Mouse (Mus musculus) cerebellum, adult 9-11 months (tissue): ENCODE data around the gene Pabpc6.
A peak's percentile ranks its signal among the peaks of the same experiment; 100 is the strongest.

Experiments used
- DNase-seq: peaks from one replicate; pipeline ENCODE4 v3.0.0; 2022

Gene Pabpc6

GRCm38 (mm10) chr17:9669283-9669905 is at the start of gene Pabpc6:
TSS of gene Pabpc6 (minus strand) at chr17:9669717.
- no peak for DNase-seq

GRCm38 (mm10) chr17:9710910-9711309 is 41.4 kb upstream of the Pabpc6 start:
- DNase-seq = no peak

- DNase-seq = no peak
Observed at GRCm38 (mm10) chr17:9708888-9709287, 39.4 kb upstream of the Pabpc6 start.

GRCm38 (mm10) chr17:9707356-9707755 is 37.8 kb upstream of the Pabpc6 start:
- no peak for DNase-seq

GRCm38 (mm10) chr17:9697763-9698162 is 28.2 kb upstream of the Pabpc6 start:
- no peak for DNase-seq

- no peak for DNase-seq
Observed at GRCm38 (mm10) chr17:9691251-9691650, 21.7 kb upstream of the Pabpc6 start.

- no peak for DNase-seq
Observed at GRCm38 (mm10) chr17:9683539-9684155, 14.1 kb upstream of the Pabpc6 start.

- peak; percentile 6 for DNase-seq
Observed at GRCm38 (mm10) chr17:9680741-9681140, 11.2 kb upstream of the Pabpc6 start.

GRCm38 (mm10) chr17:9675175-9675789 is 5.8 kb upstream of the Pabpc6 start:
- no peak for DNase-seq

GRCm38 (mm10) chr17:9667955-9668354 is 1.6 kb downstream of the Pabpc6 start:
- no peak for DNase-seq

GRCm38 (mm10) chr17:9658651-9659050 is 10.9 kb downstream of the Pabpc6 start:
- no peak for DNase-seq

GRCm38 (mm10) chr17:9654155-9654554 is 15.4 kb downstream of the Pabpc6 start:
- no peak for DNase-seq

GRCm38 (mm10) chr17:9647644-9648043 is 21.9 kb downstream of the Pabpc6 start:
- DNase-seq = no peak

GRCm38 (mm10) chr17:9643657-9644180 is 25.8 kb downstream of the Pabpc6 start:
- no peak for DNase-seq

- no peak for DNase-seq
Observed at GRCm38 (mm10) chr17:9637011-9637410, 32.5 kb downstream of the Pabpc6 start.

GRCm38 (mm10) chr17:9632579-9633252 is 36.8 kb downstream of the Pabpc6 start:
- DNase-seq = peak; percentile 7

GRCm38 (mm10) chr17:9632140-9632539 is 37.4 kb downstream of the Pabpc6 start:
- peak; percentile 15 for DNase-seq

GRCm38 (mm10) chr17:9631081-9631480 is 38.4 kb downstream of the Pabpc6 start:
- DNase-seq = peak; percentile 3

- DNase-seq = no peak
Observed at GRCm38 (mm10) chr17:9627011-9627410, 42.5 kb downstream of the Pabpc6 start.
